Comparison of ENCODE assay signal across 9 mouse cellular contexts in genomic region chr2:84868521-84868943, GRCm38 (mm10). TPM values are rescaled to one million over a fixed set of nuclear protein-coding genes. Genes with fewer than 3 reads are reported as not detected.
DNase-seq lines count a peak whose midpoint lies in the region; ATAC-seq lines count a peak whose summit lies in the region.
"Had no signal": no experiment of that assay in that cellular context is flagged by ENCODE, and none has a peak within 500 bp of the region (broad histone marks: within the 10 kb centered on the region; RNA-seq: fewer than 3 reads in every experiment).

No protein-coding gene starts in this region.

- H3K27me3 ChIP-seq in midbrain, embryonic 10.5 days (ENCODE audit: low read depth, poor library complexity, severe bottlenecking): peaks cover 89% of the 10 kb centered on the region
- H3K27me3 ChIP-seq in midbrain, embryonic 15.5 days (replicated peaks): peaks cover 66% of the 10 kb centered on the region
- peaks cover 58% of the 10 kb centered on the region for H3K27me3 ChIP-seq in embryonic facial prominence, embryonic 11.5 days (ENCODE audit: control insufficient read depth, insufficient read depth, low read length)
- H3K27me3 ChIP-seq in liver, embryonic 12.5 days (replicated peaks): peaks cover 88% of the 10 kb centered on the region

- H3K4me2 ChIP-seq in midbrain, embryonic 15.5 days: no peak overlapping the region
- no peak overlapping the region for H3K4me2 ChIP-seq in embryonic facial prominence, embryonic 11.5 days (ENCODE audit: low read depth, low read length)
- no peak overlapping the region for H3K4me2 ChIP-seq in liver, embryonic 12.5 days
- H3K4me2 ChIP-seq: neural tube, embryonic 12.5 days had no signal

- DNase-seq in midbrain, embryonic 10.5 days (ENCODE audit: low spot score): peak; percentile 74
- peak; percentile 82 for DNase-seq in R1 (ENCODE audit: low read depth, low spot score)
- peak; percentile 76 for DNase-seq in embryonic facial prominence, embryonic 11.5 days (ENCODE audit: low spot score)
- peak; percentile 74 for DNase-seq in induced T-regulatory cell, adult 2 months (ENCODE audit: low read depth)
- peak; percentile 60 for DNase-seq in ovary, postnatal 36 days (ENCODE audit: low spot score)
- peak; percentile 91 for DNase-seq in thymus, postnatal 4 days

- H3K4me1 ChIP-seq in midbrain, embryonic 10.5 days: peaks cover 33% of the 10 kb centered on the region
- peaks cover 20% of the 10 kb centered on the region for H3K4me1 ChIP-seq in midbrain, embryonic 15.5 days
- H3K4me1 ChIP-seq in embryonic facial prominence, embryonic 11.5 days (ENCODE audit: control insufficient read depth, insufficient read depth, low read length): peaks cover 7% of the 10 kb centered on the region
- H3K4me1 ChIP-seq in liver, embryonic 12.5 days: peaks cover 43% of the 10 kb centered on the region

- H3K27ac ChIP-seq in midbrain, embryonic 10.5 days (replicated peaks): no peak overlapping the region
- H3K27ac ChIP-seq in midbrain, embryonic 15.5 days: no peak overlapping the region
- H3K27ac ChIP-seq in embryonic facial prominence, embryonic 11.5 days (replicated peaks; ENCODE audit: low read depth, low read length): no peak overlapping the region
- no peak overlapping the region for H3K27ac ChIP-seq in liver, embryonic 12.5 days
- H3K27ac ChIP-seq: neural tube, embryonic 12.5 days had no signal

- no peaks in the 10 kb centered on the region for H3K36me3 ChIP-seq in midbrain, embryonic 10.5 days
- no peaks in the 10 kb centered on the region for H3K36me3 ChIP-seq in midbrain, embryonic 15.5 days (replicated peaks)
- H3K36me3 ChIP-seq in embryonic facial prominence, embryonic 11.5 days (replicated peaks; ENCODE audit: control insufficient read depth, insufficient read depth, low read depth, low read length): no peaks in the 10 kb centered on the region
- H3K36me3 ChIP-seq in liver, embryonic 12.5 days: peaks cover 6% of the 10 kb centered on the region
- H3K36me3 ChIP-seq: neural tube, embryonic 12.5 days had no signal

- H3K9ac ChIP-seq in midbrain, embryonic 15.5 days: no peak overlapping the region
- no peak overlapping the region for H3K9ac ChIP-seq in embryonic facial prominence, embryonic 11.5 days (replicated peaks; ENCODE audit: low read length)
- H3K9ac ChIP-seq in liver, embryonic 12.5 days: no peak overlapping the region
- H3K9ac ChIP-seq: neural tube, embryonic 12.5 days had no signal

- 10% methylated on average over 5 of the region's 5 CpGs for WGBS in midbrain, embryonic 10.5 days
- WGBS in midbrain, embryonic 15.5 days: 5% methylated on average over 5 of the region's 5 CpGs
- WGBS in embryonic facial prominence, embryonic 11.5 days: 6% methylated on average over 5 of the region's 5 CpGs
- WGBS in liver, embryonic 12.5 days (ENCODE audit: insufficient replicate concordance): 4% methylated on average over 5 of the region's 5 CpGs

- H3K4me3 ChIP-seq in midbrain, embryonic 10.5 days: no peak overlapping the region
- H3K4me3 ChIP-seq in midbrain, embryonic 15.5 days: no peak overlapping the region
- no peak overlapping the region for H3K4me3 ChIP-seq in embryonic facial prominence, embryonic 11.5 days (ENCODE audit: low read depth, low read length)
- no peak overlapping the region for H3K4me3 ChIP-seq in liver, embryonic 12.5 days
- H3K4me3 ChIP-seq: neural tube, embryonic 12.5 days had no signal

- no peaks in the 10 kb centered on the region for H3K9me3 ChIP-seq in midbrain, embryonic 10.5 days (replicated peaks)
- no peaks in the 10 kb centered on the region for H3K9me3 ChIP-seq in midbrain, embryonic 15.5 days
- no peaks in the 10 kb centered on the region; the same call in 1 of the 2 replicates for H3K9me3 ChIP-seq in embryonic facial prominence, embryonic 11.5 days (replicated peaks; ENCODE audit: control insufficient read depth, low read length)
- no peaks in the 10 kb centered on the region for H3K9me3 ChIP-seq in liver, embryonic 12.5 days (replicated peaks)
- H3K9me3 ChIP-seq: neural tube, embryonic 12.5 days had no signal

- ATAC-seq in midbrain, embryonic 15.5 days (replicated peaks): no peak
- ATAC-seq in embryonic facial prominence, embryonic 11.5 days (replicated peaks; ENCODE audit: insufficient number of reproducible peaks, low FRiP score, low TSS enrichment, low read depth): no peak
- peak; percentile 53 for ATAC-seq in liver, embryonic 12.5 days

RNA-seq across cellular contexts. Expression of gene Rtn4rl2, which starts 18.0 kb away (rescaled TPM):
- 1.4 and 1.8 TPM in 2 replicates for polyA plus RNA-seq in midbrain, embryonic 10.5 days (2016; fragmentation: Nextera tagmentation; extraction: Ambion mirVana)
- 4.9 and 6.0 TPM in 2 replicates for polyA plus RNA-seq in midbrain, embryonic 15.5 days (2015; fragmentation: Nextera tagmentation; extraction: Ambion mirVana)
- 2.4 and 3.2 TPM in 2 replicates for polyA plus RNA-seq in embryonic facial prominence, embryonic 11.5 days (2014; fragmentation: Nextera tagmentation; extraction: Ambion mirVana)
- polyA plus RNA-seq in liver, embryonic 12.5 days (2016; fragmentation: Nextera tagmentation; extraction: Ambion mirVana): 0.29 and 0.31 TPM in 2 replicates

RNA-seq across cellular contexts. Expression of gene Slc43a1, which starts 29.9 kb away (rescaled TPM):
- polyA plus RNA-seq in midbrain, embryonic 10.5 days (2016; fragmentation: Nextera tagmentation; extraction: Ambion mirVana): 22.4 and 26.1 TPM in 2 replicates
- 1.2 and 1.9 TPM in 2 replicates for polyA plus RNA-seq in midbrain, embryonic 15.5 days (2015; fragmentation: Nextera tagmentation; extraction: Ambion mirVana)
- 23.1 and 28.0 TPM in 2 replicates for polyA plus RNA-seq in embryonic facial prominence, embryonic 11.5 days (2014; fragmentation: Nextera tagmentation; extraction: Ambion mirVana)
- 153 and 162 TPM in 2 replicates for polyA plus RNA-seq in liver, embryonic 12.5 days (2016; fragmentation: Nextera tagmentation; extraction: Ambion mirVana)

RNA-seq across cellular contexts. Expression of gene Timm10, which starts 41.7 kb away (rescaled TPM):
- polyA plus RNA-seq in midbrain, embryonic 10.5 days (2016; fragmentation: Nextera tagmentation; extraction: Ambion mirVana): 56.4 and 64.0 TPM in 2 replicates
- polyA plus RNA-seq in midbrain, embryonic 15.5 days (2015; fragmentation: Nextera tagmentation; extraction: Ambion mirVana): 70.1 and 82.8 TPM in 2 replicates
- 45.9 and 50.0 TPM in 2 replicates for polyA plus RNA-seq in embryonic facial prominence, embryonic 11.5 days (2014; fragmentation: Nextera tagmentation; extraction: Ambion mirVana)
- 50.9 and 54.3 TPM in 2 replicates for polyA plus RNA-seq in liver, embryonic 12.5 days (2016; fragmentation: Nextera tagmentation; extraction: Ambion mirVana)

RNA-seq across cellular contexts. Expression of gene Smtnl1, which starts 46.1 kb away (rescaled TPM):
- polyA plus RNA-seq in midbrain, embryonic 10.5 days (2016; fragmentation: Nextera tagmentation; extraction: Ambion mirVana): 0.20 TPM in 1 of 2 replicates, not detected in the other
- polyA plus RNA-seq in midbrain, embryonic 15.5 days (2015; fragmentation: Nextera tagmentation; extraction: Ambion mirVana): not detected in 2 replicates
- 0.11 and 0.20 TPM in 2 replicates for polyA plus RNA-seq in embryonic facial prominence, embryonic 11.5 days (2014; fragmentation: Nextera tagmentation; extraction: Ambion mirVana)
- polyA plus RNA-seq in liver, embryonic 12.5 days (2016; fragmentation: Nextera tagmentation; extraction: Ambion mirVana): 0.29 and 0.43 TPM in 2 replicates
- polyA plus RNA-seq: neural tube, embryonic 12.5 days had no signal
